Mouse (Mus musculus) liver, adult 2 months (tissue): ENCODE results near the gene Zfp708.
"Not testable (repeated sequence)": the region's sequence is repeated elsewhere in the genome, so short reads cannot be mapped to it uniquely, and the experiment has no call there.

Experiments used
- CTCF ChIP-seq: fragments of 200-500 bp; IDR thresholded peaks from 2 replicates; pipeline ENCODE4 v1.5.1; 2011; ENCODE audit warnings: low read depth, low read length, control low read depth
- POLR2A ChIP-seq: fragments of 200-500 bp; IDR thresholded peaks from 2 replicates; pipeline ENCODE4 v1.6.1; 2011; ENCODE audit warnings: low read length, control low read depth; ENCODE audit not compliant: insufficient read depth; ENCODE audit errors: extremely low read depth

GRCm38 (mm10) chr13:67116163-67116562, 18.4 kb upstream of the Zfp708 start, which contains the start of gene Rslcan18:
- TF ChIP-seq POLR2A, CTCF: not testable (repeated sequence)
